Mouse (Mus musculus): ENCODE measurements around the gene Nbas. TPM values are rescaled to one million over a fixed set of nuclear protein-coding genes. Genes with fewer than 3 reads are reported as not detected.

Nbas gene
- total RNA-seq, 1 experiment, result 32.2 TPM

- no peak overlapping the region for H3K4me3 ChIP-seq (ENCODE audit: insufficient read depth in 1 of 2, low read depth in 1 of 2, low read length in 2 of 2, poor library complexity in 1 of 2, severe bottlenecking in 1 of 2)
- TF ChIP-seq MAFK (IDR thresholded peaks at IDR 0.05; ENCODE audit: insufficient read depth, low read depth, low read length) (no peak), HCFC1 (IDR thresholded peaks at IDR 0.05; ENCODE audit: borderline replicate concordance, insufficient read depth, low read length) (no peak), CHD2 (IDR thresholded peaks at IDR 0.05; ENCODE audit: low read depth, low read length) (no peak)
- DNase-seq (ENCODE audit: low read depth, low spot score), result no peak
- no peaks in the 10 kb centered on the region for H3K9me3 ChIP-seq (ENCODE audit: control insufficient read depth, insufficient read depth, low read depth, low read length)
- in situ Hi-C loops (cut with MboI; ENCODE audit: low sequenced_read_pairs in 2 of 2, unreplicated experiment in 2 of 2), result no loop called here
- peaks cover 5% of the 10 kb centered on the region; the same call in 1 of the 2 replicates for H3K36me3 ChIP-seq (ENCODE audit: control insufficient read depth, insufficient read depth, low read length, poor library complexity, severe bottlenecking)
- H3K27ac ChIP-seq (ENCODE audit: insufficient read depth, low read depth, low read length, poor library complexity, severe bottlenecking), result no peak overlapping the region
- peaks cover 0 to 9% of the 10 kb centered on the region in 2 experiments; a peak in 2 of 4 replicates for H3K4me1 ChIP-seq (ENCODE audit: control insufficient read depth in 2 of 2, insufficient read depth in 2 of 2, low read length in 2 of 2, poor library complexity in 1 of 2)
- H3K9ac ChIP-seq (ENCODE audit: insufficient read depth, low read depth, low read length, poor library complexity, severe bottlenecking), result no peak overlapping the region; the same call in 1 of the 2 replicates
Measured at GRCm38 (mm10) chr12:13356769-13357168, 87.8 kb downstream of the Nbas start.

GRCm38 (mm10) chr12:13357229-13357628 is 88.3 kb downstream of the Nbas start:
- H3K4me3 ChIP-seq (ENCODE audit: insufficient read depth in 1 of 2, low read depth in 1 of 2, low read length in 2 of 2, poor library complexity in 1 of 2, severe bottlenecking in 1 of 2), result no peak overlapping the region
- peaks cover 5% of the 10 kb centered on the region; the same call in 1 of the 2 replicates for H3K36me3 ChIP-seq (ENCODE audit: control insufficient read depth, insufficient read depth, low read length, poor library complexity, severe bottlenecking)
- H3K9me3 ChIP-seq (ENCODE audit: control insufficient read depth, insufficient read depth, low read depth, low read length), result no peaks in the 10 kb centered on the region
- TF ChIP-seq MAFK (IDR thresholded peaks at IDR 0.05; ENCODE audit: insufficient read depth, low read depth, low read length) (no peak), CHD2 (IDR thresholded peaks at IDR 0.05; ENCODE audit: low read depth, low read length) (no peak), ZNF384 (IDR thresholded peaks at IDR 0.05; ENCODE audit: low read depth, low read length) (no peak), ZC3H11A (IDR thresholded peaks at IDR 0.05; ENCODE audit: borderline replicate concordance, low read depth, low read length) (no peak), HCFC1 (IDR thresholded peaks at IDR 0.05; ENCODE audit: borderline replicate concordance, insufficient read depth, low read length) (no peak)
- in situ Hi-C loops (cut with MboI; ENCODE audit: low sequenced_read_pairs in 2 of 2, unreplicated experiment in 2 of 2), result no loop called here
- no peak for DNase-seq (ENCODE audit: low read depth, low spot score)
- H3K9ac ChIP-seq (ENCODE audit: insufficient read depth, low read depth, low read length, poor library complexity, severe bottlenecking), result no peak overlapping the region
- no peak overlapping the region for H3K27ac ChIP-seq (ENCODE audit: insufficient read depth, low read depth, low read length, poor library complexity, severe bottlenecking)
- H3K4me1 ChIP-seq (ENCODE audit: control insufficient read depth in 2 of 2, insufficient read depth in 2 of 2, low read length in 2 of 2, poor library complexity in 1 of 2), result peaks cover 0 to 9% of the 10 kb centered on the region in 2 experiments; a peak in 2 of 4 replicates

GRCm38 (mm10) chr12:13358849-13359248 is 89.9 kb downstream of the Nbas start:
- in situ Hi-C loops (cut with MboI; ENCODE audit: low sequenced_read_pairs in 2 of 2, unreplicated experiment in 2 of 2), result no loop called here
- no peak overlapping the region for H3K27ac ChIP-seq (ENCODE audit: insufficient read depth, low read depth, low read length, poor library complexity, severe bottlenecking)
- H3K4me1 ChIP-seq (ENCODE audit: control insufficient read depth in 2 of 2, insufficient read depth in 2 of 2, low read length in 2 of 2, poor library complexity in 1 of 2), result peaks cover 0 to 9% of the 10 kb centered on the region in 2 experiments; a peak in 2 of 4 replicates
- DNase-seq (ENCODE audit: low read depth, low spot score), result no peak
- H3K36me3 ChIP-seq (ENCODE audit: control insufficient read depth, insufficient read depth, low read length, poor library complexity, severe bottlenecking), result peaks cover 5% of the 10 kb centered on the region; the same call in 1 of the 2 replicates
- no peaks in the 10 kb centered on the region for H3K9me3 ChIP-seq (ENCODE audit: control insufficient read depth, insufficient read depth, low read depth, low read length)
- no peak overlapping the region for H3K4me3 ChIP-seq (ENCODE audit: insufficient read depth in 1 of 2, low read depth in 1 of 2, low read length in 2 of 2, poor library complexity in 1 of 2, severe bottlenecking in 1 of 2)
- no peak overlapping the region for H3K9ac ChIP-seq (ENCODE audit: insufficient read depth, low read depth, low read length, poor library complexity, severe bottlenecking)
- no peak for TF ChIP-seq HCFC1 (IDR thresholded peaks at IDR 0.05; ENCODE audit: borderline replicate concordance, insufficient read depth, low read length)

GRCm38 (mm10) chr12:13360183-13360811 is 91.4 kb downstream of the Nbas start:
- Histone ChIP-seq H3K36me3 (ENCODE audit: control insufficient read depth, insufficient read depth, low read length, poor library complexity, severe bottlenecking) (peaks cover 5% of the 10 kb centered on the region; the same call in 1 of the 2 replicates), H3K9ac (ENCODE audit: insufficient read depth, low read depth, low read length, poor library complexity, severe bottlenecking) (no peak overlapping the region), H3K27ac (ENCODE audit: insufficient read depth, low read depth, low read length, poor library complexity, severe bottlenecking) (no peak overlapping the region), H3K4me3 (ENCODE audit: insufficient read depth in 1 of 2, low read depth in 1 of 2, low read length in 2 of 2, poor library complexity in 1 of 2, severe bottlenecking in 1 of 2) (no peak overlapping the region), H3K9me3 (ENCODE audit: control insufficient read depth, insufficient read depth, low read depth, low read length) (no peaks in the 10 kb centered on the region), H3K4me1 (ENCODE audit: control insufficient read depth in 2 of 2, insufficient read depth in 2 of 2, low read length in 2 of 2, poor library complexity in 1 of 2) (peaks cover 0 to 9% of the 10 kb centered on the region in 2 experiments; a peak in 2 of 4 replicates)
- no peak for TF ChIP-seq HCFC1 (IDR thresholded peaks at IDR 0.05; ENCODE audit: borderline replicate concordance, insufficient read depth, low read length)
- TF ChIP-seq MAFK (IDR thresholded peaks at IDR 0.05; ENCODE audit: insufficient read depth, low read depth, low read length), result no peak
- no peak for TF ChIP-seq CHD2 (IDR thresholded peaks at IDR 0.05; ENCODE audit: low read depth, low read length)
- TF ChIP-seq ZNF384 (IDR thresholded peaks at IDR 0.05; ENCODE audit: low read depth, low read length), result no peak
- TF ChIP-seq ZC3H11A (IDR thresholded peaks at IDR 0.05; ENCODE audit: borderline replicate concordance, low read depth, low read length), result no peak
- in situ Hi-C loops (cut with MboI; ENCODE audit: low sequenced_read_pairs in 2 of 2, unreplicated experiment in 2 of 2), result no loop called here
- no peak for DNase-seq (ENCODE audit: low read depth, low spot score)

GRCm38 (mm10) chr12:13381580-13381979 is 112.6 kb downstream of the Nbas start:
- H3K27ac ChIP-seq (ENCODE audit: insufficient read depth, low read depth, low read length, poor library complexity, severe bottlenecking), result no peak overlapping the region
- no peaks in the 10 kb centered on the region for H3K4me1 ChIP-seq (ENCODE audit: control insufficient read depth in 2 of 2, insufficient read depth in 2 of 2, low read length in 2 of 2, poor library complexity in 1 of 2)
- in situ Hi-C loops (cut with MboI; ENCODE audit: low sequenced_read_pairs in 2 of 2, unreplicated experiment in 2 of 2), result no loop called here
- H3K9ac ChIP-seq (ENCODE audit: insufficient read depth, low read depth, low read length, poor library complexity, severe bottlenecking), result no peak overlapping the region
- H3K36me3 ChIP-seq (ENCODE audit: control insufficient read depth, insufficient read depth, low read length, poor library complexity, severe bottlenecking), result no peaks in the 10 kb centered on the region
- no peak overlapping the region for H3K4me3 ChIP-seq (ENCODE audit: insufficient read depth in 1 of 2, low read depth in 1 of 2, low read length in 2 of 2, poor library complexity in 1 of 2, severe bottlenecking in 1 of 2)
- no peak for DNase-seq (ENCODE audit: low read depth, low spot score)
- no peaks in the 10 kb centered on the region for H3K9me3 ChIP-seq (ENCODE audit: control insufficient read depth, insufficient read depth, low read depth, low read length)
- TF ChIP-seq HCFC1 (IDR thresholded peaks at IDR 0.05; ENCODE audit: borderline replicate concordance, insufficient read depth, low read length), result no peak
- no peak for TF ChIP-seq MAFK (IDR thresholded peaks at IDR 0.05; ENCODE audit: insufficient read depth, low read depth, low read length)
- no peak for TF ChIP-seq CHD2 (IDR thresholded peaks at IDR 0.05; ENCODE audit: low read depth, low read length)
- TF ChIP-seq ZC3H11A (IDR thresholded peaks at IDR 0.05; ENCODE audit: borderline replicate concordance, low read depth, low read length), result no peak
- no peak for TF ChIP-seq ZNF384 (IDR thresholded peaks at IDR 0.05; ENCODE audit: low read depth, low read length)
